Comparison of ENCODE assay signal across 8 mouse cellular contexts in the genomic region with DNA sequence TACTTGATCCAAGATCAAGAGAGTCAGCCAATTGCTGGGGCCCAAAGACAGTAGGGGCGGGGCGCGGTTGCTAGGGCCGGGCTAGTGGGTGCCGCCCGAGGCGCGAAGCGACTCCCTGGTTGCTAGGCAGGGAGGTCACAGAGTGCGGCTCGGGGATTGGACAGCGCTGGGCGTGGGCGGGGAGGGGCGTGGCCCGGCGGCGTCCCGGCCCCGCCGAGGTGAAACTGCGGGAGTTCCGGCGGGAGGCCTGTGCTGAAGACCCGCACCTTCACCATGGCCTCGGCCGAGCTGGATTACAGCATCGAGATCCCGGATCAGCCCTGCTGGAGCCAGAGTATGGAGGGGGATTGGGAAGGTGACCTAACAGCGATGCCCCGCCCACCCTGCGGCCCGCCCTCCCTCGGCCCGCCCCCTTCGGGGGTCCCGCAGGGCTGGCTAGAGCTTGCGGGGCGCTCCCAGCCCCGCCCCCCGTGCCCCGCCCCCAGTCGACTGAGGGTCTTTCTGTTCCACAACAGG. TPM values are rescaled to one million over a fixed set of nuclear protein-coding genes. Genes with fewer than 3 reads are reported as not detected.
DNase-seq lines count a peak whose midpoint lies in the region; ATAC-seq and TF ChIP-seq lines count a peak whose summit lies in the region.

TSS of gene Tmem53 (plus strand) at position 151 of the 516 bp plus-strand sequence.
TSS of gene Armh1 (minus strand) at position 325 of the 516 bp plus-strand sequence.

- peak within 1 kb of the TSS; percentile 84 for H3K9ac ChIP-seq in heart, embryonic 11.5 days (ENCODE audit: low read depth, low read length)
- peak within 1 kb of the TSS; percentile 76 for H3K9ac ChIP-seq in kidney, embryonic 16.5 days (replicated peaks; ENCODE audit: low read length)
- H3K9ac ChIP-seq in liver, embryonic 12.5 days, result peak within 1 kb of the TSS; percentile 76
- peak within 1 kb of the TSS; percentile 52 for H3K9ac ChIP-seq in stomach, embryonic 14.5 days (replicated peaks; ENCODE audit: low read depth, low read length)

- H3K4me1 ChIP-seq in heart, embryonic 11.5 days (ENCODE audit: control insufficient read depth, insufficient read depth, low read length), result peaks cover 13% of the 10 kb centered on the region; the same call in 1 of the 2 replicates
- H3K4me1 ChIP-seq in kidney, embryonic 16.5 days (ENCODE audit: insufficient read depth, low read length), result peaks cover 25% of the 10 kb centered on the region
- H3K4me1 ChIP-seq in liver, embryonic 12.5 days, result peaks cover 26% of the 10 kb centered on the region
- H3K4me1 ChIP-seq in stomach, embryonic 14.5 days (ENCODE audit: control insufficient read depth, insufficient read depth, low read length), result 0 out of 2 replicates have a peak, but pooled peaks cover 12% of the 10 kb centered on the region

- H3K4me3 ChIP-seq in heart, embryonic 11.5 days (ENCODE audit: low read depth, low read length), result peak within 1 kb of the TSS; percentile 64
- peak within 1 kb of the TSS; percentile 79 for H3K4me3 ChIP-seq in kidney, embryonic 16.5 days (ENCODE audit: low read length)
- H3K4me3 ChIP-seq in liver, embryonic 12.5 days, result peak within 1 kb of the TSS; percentile 72
- H3K4me3 ChIP-seq in stomach, embryonic 14.5 days (ENCODE audit: low read depth, low read length), result peak within 1 kb of the TSS; percentile 58

- H3K9me3 ChIP-seq in heart, embryonic 11.5 days (replicated peaks; ENCODE audit: control insufficient read depth, low read length), result no peaks in the 10 kb centered on the region
- peaks cover 4% of the 10 kb centered on the region; the same call in 1 of the 2 replicates for H3K9me3 ChIP-seq in kidney, embryonic 16.5 days (ENCODE audit: low read length)
- no peaks in the 10 kb centered on the region for H3K9me3 ChIP-seq in liver, embryonic 12.5 days (replicated peaks)
- H3K9me3 ChIP-seq in stomach, embryonic 14.5 days (ENCODE audit: control insufficient read depth, low read depth, low read length), result no peaks in the 10 kb centered on the region

- 0% methylated on average over 37 of the region's 43 CpGs for WGBS in heart, embryonic 11.5 days (ENCODE audit: insufficient replicate concordance)
- under 1% methylated on average over 39 of the region's 43 CpGs for whole genome bisulfite sequencing in kidney, embryonic 16.5 days
- WGBS in liver, embryonic 12.5 days (ENCODE audit: insufficient replicate concordance), result 1% methylated on average over 43 of the region's 43 CpGs
- WGBS in stomach, embryonic 14.5 days, result under 1% methylated on average over 43 of the region's 43 CpGs

- peak within 1 kb of the TSS; percentile 75 for H3K4me2 ChIP-seq in heart, embryonic 11.5 days
- peak within 1 kb of the TSS; percentile 65 for H3K4me2 ChIP-seq in kidney, embryonic 16.5 days (replicated peaks; ENCODE audit: low read depth, low read length)
- peak within 1 kb of the TSS; percentile 95 for H3K4me2 ChIP-seq in liver, embryonic 12.5 days
- peak within 1 kb of the TSS; percentile 63 for H3K4me2 ChIP-seq in stomach, embryonic 14.5 days (replicated peaks; ENCODE audit: low read depth, low read length)

- no peaks in the 10 kb centered on the region for H3K27me3 ChIP-seq in heart, embryonic 11.5 days (ENCODE audit: control insufficient read depth, insufficient read depth, low read length)
- no peaks in the 10 kb centered on the region for H3K27me3 ChIP-seq in kidney, embryonic 16.5 days (ENCODE audit: insufficient read depth, low read length)
- peaks cover 4% of the 10 kb centered on the region; the same call in 1 of the 2 replicates for H3K27me3 ChIP-seq in liver, embryonic 12.5 days (replicated peaks)
- H3K27me3 ChIP-seq in stomach, embryonic 14.5 days (ENCODE audit: control insufficient read depth, insufficient read depth, low read length), result no peaks in the 10 kb centered on the region

- H3K36me3 ChIP-seq in heart, embryonic 11.5 days (ENCODE audit: control insufficient read depth, insufficient read depth, low read length), result no peaks in the 10 kb centered on the region
- no peaks in the 10 kb centered on the region for H3K36me3 ChIP-seq in kidney, embryonic 16.5 days (ENCODE audit: insufficient read depth, low read length)
- H3K36me3 ChIP-seq in liver, embryonic 12.5 days, result no peaks in the 10 kb centered on the region
- no peaks in the 10 kb centered on the region for H3K36me3 ChIP-seq in stomach, embryonic 14.5 days (ENCODE audit: control insufficient read depth, insufficient read depth, low read length)

- ATAC-seq in erythroblast, adult 5-6 weeks (replicated peaks; ENCODE audit: low FRiP score, poor library complexity, severe bottlenecking), result peak; percentile 100
- peak; percentile 99 for ATAC-seq in heart, embryonic 11.5 days (replicated peaks; ENCODE audit: insufficient number of reproducible peaks, low FRiP score, low TSS enrichment)
- peak; percentile 99 for ATAC-seq in kidney, embryonic 16.5 days (ENCODE audit: low FRiP score, low TSS enrichment)
- ATAC-seq in liver, embryonic 12.5 days, result peak; percentile 100
- ATAC-seq in stomach, embryonic 14.5 days (ENCODE audit: insufficient number of reproducible peaks, insufficient read depth, low FRiP score, low read depth), result peak; percentile 99

- TF ChIP-seq POLR2A in brain, embryonic 14.5 days (IDR thresholded peaks at IDR 0.05; ENCODE audit: borderline replicate concordance, extremely low read depth, insufficient read depth, insufficient read length, poor library complexity, severe bottlenecking), result no peak

- TF ChIP-seq CTCF in brain, embryonic 14.5 days (IDR thresholded peaks at IDR 0.05; ENCODE audit: borderline replicate concordance, extremely low read depth, insufficient read depth, insufficient read length), result no peak

- peak within 1 kb of the TSS; percentile 78 for H3K27ac ChIP-seq in heart, embryonic 11.5 days (ENCODE audit: low read depth, low read length)
- H3K27ac ChIP-seq in kidney, embryonic 16.5 days (ENCODE audit: low read length), result peak within 1 kb of the TSS; percentile 91
- peak within 1 kb of the TSS; percentile 10; the same call in 1 of the 2 replicates for H3K27ac ChIP-seq in liver, embryonic 12.5 days
- peak within 1 kb of the TSS; percentile 86 for H3K27ac ChIP-seq in stomach, embryonic 14.5 days (ENCODE audit: low read length)

- peak; percentile 94 for DNase-seq in CD4-positive, CD25-positive, alpha-beta regulatory T cell, adult 2 months (ENCODE audit: low read depth, low spot score)
- DNase-seq in brain, embryonic 14.5 days (ENCODE audit: low read depth), result peak; percentile 94
- peak; percentile 89 to 90 for DNase-seq in natural killer cell, adult 2 months (ENCODE audit: low spot score in 2 of 2)

RNA-seq across cellular contexts. Expression of gene Tmem53, which starts in this region (rescaled TPM):
- 6.2 and 7.0 TPM in 2 replicates for polyA plus RNA-seq in brain, embryonic 14.5 days (2012; rRNA removed)
- 1.9 and 4.0 TPM in 2 replicates for total RNA-seq in erythroblast, adult 5-6 weeks (2015; ENCODE audit: low replicate concordance)
- 1.9 TPM in 1 of 2 replicates, not detected in the other for total RNA-seq in erythroblast, adult 5-6 weeks (2017; ENCODE audit: low replicate concordance)
- 16.0 and 16.5 TPM in 2 replicates for polyA plus RNA-seq in heart, embryonic 11.5 days (2014; fragmentation: Nextera tagmentation; extraction: Ambion mirVana)
- 16.5 and 19.9 TPM in 2 replicates for polyA plus RNA-seq in kidney, embryonic 16.5 days (2015; fragmentation: Nextera tagmentation; extraction: Ambion mirVana)
- 1.8 and 2.3 TPM in 2 replicates for polyA plus RNA-seq in liver, embryonic 12.5 days (2016; fragmentation: Nextera tagmentation; extraction: Ambion mirVana)
- polyA plus RNA-seq in stomach, embryonic 14.5 days (2014; fragmentation: Nextera tagmentation; extraction: Ambion mirVana), result 18.9 and 19.4 TPM in 2 replicates

RNA-seq across cellular contexts. Expression of gene Armh1, which starts in this region (rescaled TPM):
- 1.3 and 1.6 TPM in 2 replicates for polyA plus RNA-seq in brain, embryonic 14.5 days (2012; rRNA removed)
- total RNA-seq in erythroblast, adult 5-6 weeks (2015; ENCODE audit: low replicate concordance), result not detected in 2 replicates
- not detected in 2 replicates for total RNA-seq in erythroblast, adult 5-6 weeks (2017; ENCODE audit: low replicate concordance)
- 0.14 TPM in 1 of 2 replicates, not detected in the other for polyA plus RNA-seq in heart, embryonic 11.5 days (2014; fragmentation: Nextera tagmentation; extraction: Ambion mirVana)
- polyA plus RNA-seq in kidney, embryonic 16.5 days (2015; fragmentation: Nextera tagmentation; extraction: Ambion mirVana), result 0.23 and 0.39 TPM in 2 replicates
- 0.17 TPM in 1 of 2 replicates, not detected in the other for polyA plus RNA-seq in liver, embryonic 12.5 days (2016; fragmentation: Nextera tagmentation; extraction: Ambion mirVana)
- polyA plus RNA-seq in stomach, embryonic 14.5 days (2014; fragmentation: Nextera tagmentation; extraction: Ambion mirVana), result 0.30 and 1.3 TPM in 2 replicates

Comparison
In these comparisons a context has a peak if more than half of its experiments do, and no peak if none do; other contexts are left out.
1. Peak in every context shown above with its lines: DNase-seq, ATAC-seq, H3K4me3 ChIP-seq and H3K27ac ChIP-seq.
2. H3K27ac ChIP-seq: peak in every context shown above with its lines; median percentile 91 in kidney, embryonic 16.5 days; 86 in stomach, embryonic 14.5 days; 78 in heart, embryonic 11.5 days; 10 in liver, embryonic 12.5 days.